Mouse (Mus musculus): ENCODE results near the gene Gm20481. TPM values are rescaled to one million over a fixed set of nuclear protein-coding genes. Genes with fewer than 3 reads are reported as not detected.

Gm20481 gene
- total RNA-seq, 2 experiments from 2014 or later = not detected

Other genes starting within 250 kb of the Gm20481 start
- 1 to 10 TPM; 3.2 to 3.6 TPM for gene C4b, start 226.0 kb upstream of the Gm20481 start, total RNA-seq (2021)
- gene Cyp21a1, start 165.4 kb upstream of the Gm20481 start, total RNA-seq (2021) = under 1 TPM; 0.16 to 0.34 TPM
- gene Stk19, start 133.0 kb upstream of the Gm20481 start, total RNA-seq (2021) = 10 to 100 TPM; 12.7 to 15.1 TPM
- 10 to 100 TPM; 20.4 to 22.6 TPM for gene Dxo, start 132.9 kb upstream of the Gm20481 start, total RNA-seq (2021)
- gene Skiv2l, start 119.7 kb upstream of the Gm20481 start, total RNA-seq (2021) = 10 to 100 TPM; 28.8 to 29.2 TPM
- gene Nelfe, start 119.5 kb upstream of the Gm20481 start, total RNA-seq (2021) = 10 to 100 TPM; 25.8 to 28.0 TPM
- gene Cfb, start 107.4 kb upstream of the Gm20481 start, total RNA-seq (2021) = 1 to 10 TPM; 4.4 to 6.8 TPM
- gene Zbtb12, start 90.4 kb upstream of the Gm20481 start, total RNA-seq (2021) = 10 to 100 TPM; 10.7 to 11.4 TPM
- not detected for gene Gm20547, start 87.9 kb upstream of the Gm20481 start, total RNA-seq (2021)
- gene C2, start 71.6 kb upstream of the Gm20481 start, total RNA-seq (2021) = 1 to 10 TPM; 5.3 to 8.7 TPM
- 10 to 100 TPM; 80.0 to 84.2 TPM for gene Ehmt2, start 71.4 kb upstream of the Gm20481 start, total RNA-seq (2021)
- not detected for gene Slc44a4, start 55.4 kb upstream of the Gm20481 start, total RNA-seq (2021)
- gene Neu1, start 38.7 kb upstream of the Gm20481 start, total RNA-seq (2021) = 10 to 100 TPM; 10.8 to 10.9 TPM
- gene Hspa1b, start 10.7 kb upstream of the Gm20481 start, total RNA-seq (2021) = 1 to 10 TPM; 3.7 to 4.0 TPM
- gene Hspa1a, start 2.2 kb downstream of the Gm20481 start, total RNA-seq (2021) = 1 to 10 TPM; 3.2 to 4.4 TPM
- 1 to 10 TPM; 5.8 to 6.1 TPM for gene Hspa1l, start 2.8 kb downstream of the Gm20481 start, total RNA-seq (2021)
- 10 to 100 TPM; 31.8 to 32.4 TPM for gene Lsm2, start 11.9 kb downstream of the Gm20481 start, total RNA-seq (2021)
- gene Vars, start 31.1 kb downstream of the Gm20481 start, total RNA-seq (2021) = 10 to 100 TPM; 50.8 to 58.3 TPM
- gene Vwa7, start 46.7 kb downstream of the Gm20481 start, total RNA-seq (2021) = 1 to 10 TPM in 1 of 2 experiments, under 1 TPM in 1; 0.96 to 1.2 TPM
- 1 to 10 TPM; 5.4 to 6.3 TPM for gene Sapcd1, start 58.1 kb downstream of the Gm20481 start, total RNA-seq (2021)
- gene Msh5, start 76.8 kb downstream of the Gm20481 start, total RNA-seq (2021) = 1 to 10 TPM; 4.5 to 5.4 TPM
- 10 to 100 TPM; 87.2 to 89.7 TPM for gene Clic1, start 80.1 kb downstream of the Gm20481 start, total RNA-seq (2021)
- 100 to 1,000 TPM; 108 to 109 TPM for gene Ddah2, start 89.1 kb downstream of the Gm20481 start, total RNA-seq (2021)
- under 1 TPM in 1 of 2 experiments, not detected in 1; 0.39 TPM for gene Ly6g6c, start 95.5 kb downstream of the Gm20481 start, total RNA-seq (2021)
- under 1 TPM; 0.29 to 0.42 TPM for gene Mpig6b, start 96.3 kb downstream of the Gm20481 start, total RNA-seq (2021)
- gene Ly6g6e, start 107.0 kb downstream of the Gm20481 start, total RNA-seq (2021) = not detected
- 1 to 10 TPM in 1 of 2 experiments, under 1 TPM in 1; 0.91 to 1.2 TPM for gene Ly6g6d, start 108.2 kb downstream of the Gm20481 start, total RNA-seq (2021)
- under 1 TPM in 1 of 2 experiments, not detected in 1; 0.31 TPM for gene Ly6g6f, start 115.7 kb downstream of the Gm20481 start, total RNA-seq (2021)
- 10 to 100 TPM; 67.2 to 69.3 TPM for gene Abhd16a, start 119.4 kb downstream of the Gm20481 start, total RNA-seq (2021)
- gene Ly6g5c, start 138.4 kb downstream of the Gm20481 start, total RNA-seq (2021) = not detected
- gene Ly6g5b, start 145.5 kb downstream of the Gm20481 start, total RNA-seq (2021) = 1 to 10 TPM in 1 of 2 experiments, under 1 TPM in 1; 0.44 to 1.2 TPM
- 1 to 10 TPM; 5.6 to 7.4 TPM for gene Gpank1, start 151.5 kb downstream of the Gm20481 start, total RNA-seq (2021)
- 100 to 1,000 TPM; 174 to 185 TPM for gene Csnk2b, start 152.1 kb downstream of the Gm20481 start, total RNA-seq (2021)
- gene D17H6S53E, start 156.5 kb downstream of the Gm20481 start, total RNA-seq (2021) = 10 to 100 TPM; 20.0 to 21.0 TPM
- 1 to 10 TPM in 1 of 2 experiments, not detected in 1; 1.2 TPM for gene Apom, start 162.1 kb downstream of the Gm20481 start, total RNA-seq (2021)
- 100 to 1,000 TPM; 265 to 276 TPM for gene Bag6, start 165.3 kb downstream of the Gm20481 start, total RNA-seq (2021)
- gene Prrc2a, start 195.0 kb downstream of the Gm20481 start, total RNA-seq (2021) = 100 to 1,000 TPM; 183 to 193 TPM
- 1 to 10 TPM; 6.0 to 6.3 TPM for gene Aif1, start 206.2 kb downstream of the Gm20481 start, total RNA-seq (2021)
- gene Lst1, start 218.5 kb downstream of the Gm20481 start, total RNA-seq (2021) = 10 to 100 TPM in 1 of 2 experiments, 1 to 10 TPM in 1; 7.7 to 11.1 TPM
- gene Ltb, start 224.5 kb downstream of the Gm20481 start, total RNA-seq (2021) = under 1 TPM; 0.74 to 0.78 TPM
- 1 to 10 TPM; 1.1 to 1.7 TPM for gene Tnf, start 232.1 kb downstream of the Gm20481 start, total RNA-seq (2021)
- under 1 TPM; 0.31 to 0.32 TPM for gene Lta, start 235.4 kb downstream of the Gm20481 start, total RNA-seq (2021)